In genomic region chr13:103327843-103328242, GRCm38 (mm10) we compare ENCODE assay signal across 11 mouse cellular contexts.
"Had no signal": no experiment of that assay in that cellular context is flagged by ENCODE, and none has a peak within 500 bp of the region (broad histone marks: within the 10 kb centered on the region; RNA-seq: fewer than 3 reads in every experiment).

No protein-coding gene starts in this region.

- H3K36me3 ChIP-seq: limb, embryonic 15.5 days; midbrain, embryonic 13.5 days had no signal

- H3K27ac ChIP-seq: limb, embryonic 15.5 days; liver, embryonic 14.5 days; macrophage; midbrain, embryonic 13.5 days had no signal

- DNase-seq: liver, postnatal 0 days; lung, embryonic 14.5 days; thymus, adult 18-20 months; thymus, postnatal 36 days had no signal

- H3K9ac ChIP-seq: limb, embryonic 15.5 days; liver, embryonic 14.5 days; liver, postnatal 0 days; lung, embryonic 14.5 days; midbrain, embryonic 13.5 days had no signal

- H3K9me3 ChIP-seq: limb, embryonic 15.5 days; midbrain, embryonic 13.5 days had no signal

- H3K4me3 ChIP-seq: limb, embryonic 15.5 days; midbrain, embryonic 13.5 days had no signal

- H3K4me2 ChIP-seq: limb, embryonic 15.5 days; liver, embryonic 11.5 days; lung, embryonic 14.5 days; midbrain, embryonic 13.5 days had no signal

- ATAC-seq: intestine, embryonic 16.5 days; liver, postnatal 0 days; lung, postnatal 0 days had no signal
